Mouse (Mus musculus) intestine, embryonic 16.5 days (tissue): ENCODE measurements around the gene Ppp1r3c. TPM values are rescaled to one million over a fixed set of nuclear protein-coding genes. Genes with fewer than 3 reads are reported as not detected.

ENCODE experiments used
- ATAC-seq: fragments of 200-750 bp; cut with Nextera tagmentation; 2 replicates; pipeline ENCODE4 v1.8.0; 2017; ENCODE audit warnings: moderate TSS enrichment, moderate library complexity
- H3K27ac ChIP-seq: fragments of 300-500 bp; sonication (generic); 2 replicates; pipeline ENCODE4 v1.5.1; 2014; ENCODE audit warnings: mild to moderate bottlenecking, low read length
- H3K27me3 ChIP-seq: fragments of 300-500 bp; sonication (generic); replicated peaks from 2 replicates; pipeline ENCODE4 v1.6.1; 2014; ENCODE audit warnings: low read length, control low read depth, mixed read lengths; ENCODE audit not compliant: control insufficient read depth, insufficient read depth
- H3K36me3 ChIP-seq: fragments of 300-500 bp; sonication (generic); 2 replicates; pipeline ENCODE4 v1.6.1; 2014; ENCODE audit warnings: low read length, control low read depth; ENCODE audit not compliant: control insufficient read depth, insufficient read depth
- H3K4me1 ChIP-seq: fragments of 300-500 bp; sonication (generic); 2 replicates; pipeline ENCODE4 v1.6.1; 2014; ENCODE audit warnings: low read length, control low read depth, mixed read lengths; ENCODE audit not compliant: control insufficient read depth, insufficient read depth
- H3K4me2 ChIP-seq: fragments of 300-500 bp; sonication (generic); 2 replicates; pipeline ENCODE4 v1.6.1; 2014; ENCODE audit warnings: low read depth, low read length, control low read depth
- H3K4me3 ChIP-seq: fragments of 300-500 bp; sonication (generic); 2 replicates; pipeline ENCODE4 v1.5.1; 2014; ENCODE audit warnings: mild to moderate bottlenecking, low read length
- H3K9ac ChIP-seq: fragments of 300-500 bp; sonication (generic); 2 replicates; pipeline ENCODE4 v1.6.1; 2014; ENCODE audit warnings: low read depth, low read length
- H3K9me3 ChIP-seq: fragments of 300-500 bp; sonication (generic); 2 replicates; pipeline ENCODE4 v1.6.1; 2016; ENCODE audit warnings: low read length, control low read depth; ENCODE audit not compliant: control insufficient read depth
- WGBS: fragments of 180-500 bp; shearing (Covaris S2); extraction: QIAGEN DNeasy Blood & Tissue Kit; methylation state at CpG from one replicate; pipeline ENCODE4 v1.1.7; 2014; 5-methylcytosine and 5-hydroxymethylcytosine counted together
- polyA plus RNA-seq: library from polyadenylated mRNA; unstranded; fragments of >200 nt; fragmentation: Nextera tagmentation; extraction: Ambion mirVana; gene quantifications from 2 replicates; pipeline ENCODE4 v1.2.1, GENCODE M21; 2015

The Ppp1r3c gene
- 10.3 and 10.5 TPM in 2 replicates for polyA plus RNA-seq

DNA sequence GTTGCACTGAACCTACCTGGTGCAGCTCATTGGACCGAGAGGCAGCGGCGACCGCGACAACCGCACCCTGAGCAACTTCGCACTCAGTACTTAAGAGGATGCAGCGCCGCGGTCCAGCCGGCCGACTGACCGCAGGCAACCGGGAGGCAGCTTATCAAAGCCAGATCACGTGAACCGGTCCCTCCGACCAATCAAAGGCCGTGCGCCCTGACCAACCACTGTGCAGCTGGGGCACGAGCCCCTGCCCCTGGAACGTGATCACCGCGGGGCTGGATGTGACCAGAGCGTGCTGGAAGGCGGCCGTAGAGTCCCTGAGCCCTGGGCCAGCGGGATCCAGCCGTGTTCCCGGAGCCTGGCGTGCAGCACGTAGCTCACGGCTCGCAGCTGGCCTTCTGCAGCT is at the start of gene Ppp1r3c:
Gene Ppp1r3c (minus strand): TSS at position 117 of the 400 bp plus-strand sequence.
- Histone ChIP-seq H3K27me3 (no peaks in the 10 kb centered on the region), H3K27ac (peak within 1 kb of the TSS; percentile 92), H3K4me3 (peak within 1 kb of the TSS; percentile 58), H3K4me2 (peak within 1 kb of the TSS; percentile 83), H3K36me3 (peaks cover 20% of the 10 kb centered on the region), H3K9me3 (no peaks in the 10 kb centered on the region), H3K9ac (peak within 1 kb of the TSS; percentile 71), H3K4me1 (0 out of 2 replicates have a peak, but pooled peaks cover 2% of the 10 kb centered on the region)
- under 1% methylated on average over 33 of the region's 33 CpGs for WGBS
- ATAC-seq, result peak; percentile 100

DNA sequence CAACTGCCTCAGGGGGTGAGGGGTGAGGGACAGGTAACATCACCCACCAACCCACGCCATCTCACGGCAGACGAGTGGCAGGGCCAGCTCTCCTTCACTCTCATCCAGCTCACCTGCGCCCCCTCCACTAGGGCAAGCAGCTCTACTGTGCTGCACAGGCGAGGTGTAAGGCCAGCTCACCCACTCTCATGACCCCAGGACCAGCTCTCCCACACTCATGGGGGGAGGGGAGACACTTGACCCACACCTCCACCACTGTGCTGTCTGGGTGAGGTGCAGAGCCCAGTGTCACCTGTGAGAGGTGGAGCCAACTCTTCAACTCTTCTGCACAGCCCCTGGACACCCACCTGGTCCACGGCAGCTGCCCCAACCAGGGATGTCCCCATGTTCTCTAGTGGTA is 46.7 kb upstream of the Ppp1r3c start:
- H3K27ac ChIP-seq, result no peak overlapping the region
- H3K9ac ChIP-seq, result no peak overlapping the region
- H3K9me3 ChIP-seq, result no peaks in the 10 kb centered on the region
- H3K4me3 ChIP-seq, result no peak overlapping the region
- H3K4me1 ChIP-seq, result no peaks in the 10 kb centered on the region
- ATAC-seq, result no peak
- no peaks in the 10 kb centered on the region for H3K27me3 ChIP-seq
- H3K4me2 ChIP-seq, result no peak overlapping the region
- 85% methylated on average over 6 of the region's 6 CpGs for WGBS
- H3K36me3 ChIP-seq, result no peaks in the 10 kb centered on the region

DNA sequence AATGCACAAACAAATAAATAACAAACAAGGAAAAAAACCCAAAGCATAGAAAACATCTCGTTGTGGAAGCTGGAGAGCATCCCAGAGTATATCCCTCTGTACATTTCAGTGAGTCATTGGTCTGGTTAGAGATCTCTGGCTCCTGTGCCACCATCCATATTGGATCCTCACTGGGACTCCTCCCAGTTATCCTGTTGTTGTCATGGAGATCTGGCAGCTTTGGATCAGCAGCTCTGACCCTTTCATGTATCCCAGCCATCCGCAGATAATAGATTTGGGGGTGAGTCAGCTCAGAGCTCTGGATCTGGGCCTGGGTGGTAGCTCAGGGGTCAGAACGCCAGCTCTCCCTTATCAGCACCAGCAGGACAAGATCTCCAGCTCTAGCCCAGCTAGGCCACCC is 46.1 kb upstream of the Ppp1r3c start:
- Histone ChIP-seq H3K4me1 (no peaks in the 10 kb centered on the region), H3K4me3 (no peak overlapping the region), H3K9ac (no peak overlapping the region), H3K27ac (no peak overlapping the region), H3K9me3 (no peaks in the 10 kb centered on the region), H3K36me3 (no peaks in the 10 kb centered on the region), H3K4me2 (no peak overlapping the region), H3K27me3 (no peaks in the 10 kb centered on the region)
- no peak for ATAC-seq
- WGBS, result 80% methylated on average over 3 of the region's 3 CpGs

DNA sequence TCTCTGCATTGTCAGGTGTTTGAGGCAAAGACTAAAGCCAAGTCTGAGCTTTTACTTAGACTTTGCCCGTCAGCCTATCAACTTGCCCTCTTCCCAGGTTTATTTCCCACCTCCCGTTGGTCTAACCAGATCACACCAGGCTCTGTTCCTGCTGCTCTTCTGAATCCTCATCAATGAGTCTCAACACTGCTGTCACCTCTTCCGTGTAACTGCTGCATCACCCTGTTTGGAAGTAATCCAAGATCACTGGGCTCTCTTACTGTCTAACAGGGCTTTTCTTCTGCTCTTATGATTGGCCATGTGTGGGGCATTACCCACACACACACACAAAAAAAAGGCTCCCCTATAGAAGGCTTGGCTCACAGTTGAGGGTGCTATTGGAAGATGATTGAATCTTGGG is 45.5 kb upstream of the Ppp1r3c start:
- Histone ChIP-seq H3K36me3 (no peaks in the 10 kb centered on the region), H3K4me1 (no peaks in the 10 kb centered on the region), H3K9me3 (no peaks in the 10 kb centered on the region), H3K27me3 (no peaks in the 10 kb centered on the region), H3K9ac (no peak overlapping the region), H3K4me3 (no peak overlapping the region), H3K4me2 (no peak overlapping the region), H3K27ac (no peak overlapping the region)
- WGBS, result 75% methylated on average over 3 of the region's 3 CpGs
- ATAC-seq, result no peak

DNA sequence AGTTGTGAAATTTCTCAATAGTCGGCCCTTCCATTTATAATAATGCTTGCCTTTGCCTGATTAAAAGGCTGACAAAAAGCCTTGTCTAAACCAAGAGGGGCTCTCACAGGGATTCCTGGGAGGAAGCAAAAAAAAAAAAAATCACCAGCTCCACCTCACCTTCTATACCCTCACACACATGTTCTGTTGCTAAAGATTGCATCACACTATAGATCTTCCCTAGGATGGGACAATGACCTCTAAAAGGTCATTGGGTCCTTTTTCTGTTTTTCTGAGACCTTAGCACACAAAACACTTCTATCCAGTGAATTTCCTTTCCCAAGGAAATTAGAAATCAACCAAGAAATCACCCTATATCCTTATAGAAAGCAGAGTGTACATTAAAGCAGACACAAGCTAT is 43.9 kb upstream of the Ppp1r3c start:
- Histone ChIP-seq H3K4me1 (no peaks in the 10 kb centered on the region), H3K9ac (no peak overlapping the region), H3K27ac (no peak overlapping the region), H3K4me3 (no peak overlapping the region), H3K9me3 (no peaks in the 10 kb centered on the region), H3K4me2 (no peak overlapping the region), H3K36me3 (no peaks in the 10 kb centered on the region), H3K27me3 (no peaks in the 10 kb centered on the region)
- ATAC-seq, result no peak
- 67% methylated on average over 1 of the region's 1 CpGs for WGBS

DNA sequence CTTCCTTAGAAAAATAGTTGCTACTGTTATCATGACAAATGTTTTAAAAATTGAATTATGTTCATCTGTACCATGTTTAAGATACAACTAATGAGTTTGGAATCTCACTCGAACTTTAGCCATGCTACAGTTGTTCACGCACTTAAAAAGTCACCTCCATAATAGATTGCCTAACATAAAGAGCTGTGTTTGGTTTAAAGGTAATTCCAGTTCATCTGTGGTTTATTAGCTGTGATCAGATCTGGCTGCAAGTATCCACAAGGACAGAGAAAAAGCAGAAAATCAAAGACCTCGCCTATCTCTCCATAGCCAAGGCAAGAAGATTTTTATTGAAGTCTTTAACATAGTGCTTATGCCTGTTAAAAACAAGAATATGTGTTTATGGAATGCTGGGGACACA is 43.3 kb upstream of the Ppp1r3c start:
- ATAC-seq, result no peak
- Histone ChIP-seq H3K9me3 (no peaks in the 10 kb centered on the region), H3K4me1 (no peaks in the 10 kb centered on the region), H3K36me3 (no peaks in the 10 kb centered on the region), H3K4me3 (no peak overlapping the region), H3K27me3 (no peaks in the 10 kb centered on the region), H3K27ac (no peak overlapping the region), H3K4me2 (no peak overlapping the region), H3K9ac (no peak overlapping the region)
- WGBS, result 54% methylated on average over 3 of the region's 3 CpGs

DNA sequence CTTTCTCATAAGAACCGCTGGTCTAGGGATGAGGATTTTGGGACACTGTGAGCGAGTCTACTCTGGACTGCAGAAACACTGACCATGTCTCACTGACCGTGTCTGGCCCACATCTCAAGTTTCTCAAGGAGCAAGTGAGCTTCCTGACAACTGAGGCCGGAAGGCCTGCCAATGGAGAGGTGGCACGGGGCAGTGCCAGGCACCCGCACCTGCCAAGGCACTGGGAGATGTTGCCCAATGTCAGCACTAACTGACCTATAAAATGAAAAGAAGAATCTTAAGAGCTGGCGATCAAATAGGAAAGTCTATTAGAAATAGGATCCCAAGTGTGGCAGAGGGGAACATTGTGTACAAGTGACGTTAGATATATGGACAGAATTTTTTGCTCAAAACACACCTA is 39.1 kb upstream of the Ppp1r3c start:
- 90% methylated on average over 8 of the region's 8 CpGs for WGBS
- Histone ChIP-seq H3K36me3 (no peaks in the 10 kb centered on the region), H3K4me2 (no peak overlapping the region), H3K27me3 (no peaks in the 10 kb centered on the region), H3K27ac (no peak overlapping the region), H3K9me3 (no peaks in the 10 kb centered on the region), H3K9ac (no peak overlapping the region), H3K4me1 (no peaks in the 10 kb centered on the region), H3K4me3 (no peak overlapping the region)
- ATAC-seq, result no peak

DNA sequence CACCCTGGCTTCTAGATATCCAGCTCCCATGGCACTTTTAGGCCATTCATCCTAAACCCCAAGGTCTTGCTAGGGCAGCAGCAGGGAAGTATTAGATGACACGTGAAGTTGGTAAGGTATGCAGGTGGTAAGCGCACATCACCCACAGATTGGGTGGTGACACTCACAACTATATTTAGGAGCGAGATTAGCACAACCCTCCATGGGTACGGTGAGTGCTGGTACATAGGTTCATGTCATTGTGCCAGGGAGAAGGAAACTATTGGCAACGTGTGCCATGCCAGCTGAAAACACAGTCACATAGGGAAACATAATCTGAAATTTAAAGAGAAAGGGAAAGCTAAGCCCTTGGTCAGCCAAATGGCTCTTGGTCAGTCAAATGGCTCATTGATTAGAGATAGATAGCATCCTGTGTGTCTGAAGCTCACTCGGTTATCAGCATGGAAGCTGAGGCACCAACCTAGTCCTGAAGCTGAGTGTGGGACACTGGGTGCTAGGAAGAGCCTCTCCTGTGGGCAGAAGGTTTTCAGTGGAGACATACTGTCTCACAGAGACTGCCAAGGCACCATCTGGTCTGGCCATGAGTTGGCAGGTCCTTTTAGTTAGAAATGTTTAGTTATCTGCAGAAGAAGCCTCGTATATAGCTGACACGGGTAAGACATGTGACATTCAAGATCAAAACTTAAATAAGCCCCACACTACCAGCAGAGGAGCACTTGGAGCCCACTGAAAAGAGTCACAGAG is 37.4 kb upstream of the Ppp1r3c start:
- Histone ChIP-seq H3K9me3 (no peaks in the 10 kb centered on the region), H3K27ac (no peak overlapping the region), H3K4me1 (no peaks in the 10 kb centered on the region), H3K4me2 (no peak overlapping the region), H3K9ac (no peak overlapping the region), H3K4me3 (no peak overlapping the region), H3K36me3 (no peaks in the 10 kb centered on the region), H3K27me3 (no peaks in the 10 kb centered on the region)
- no peak for ATAC-seq
- 91% methylated on average over 8 of the region's 8 CpGs for WGBS

DNA sequence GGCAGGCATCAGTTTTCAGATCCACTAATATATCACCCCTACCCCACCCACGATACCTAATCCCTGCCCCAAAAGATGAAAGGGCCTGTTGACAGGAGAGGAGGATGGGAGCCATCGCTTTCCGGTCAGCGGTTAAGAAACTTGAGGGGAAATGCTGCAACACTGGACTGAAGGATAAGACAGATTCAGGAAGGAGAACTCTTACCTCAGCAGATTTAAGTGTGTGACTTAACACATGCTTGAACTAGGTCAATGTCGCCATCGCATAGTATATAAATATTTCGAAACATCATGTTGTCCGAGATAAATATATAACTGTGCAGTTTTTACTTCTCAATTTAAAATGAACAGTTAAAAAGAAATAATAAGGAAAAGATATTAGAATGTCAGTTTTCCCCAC is 31.6 kb upstream of the Ppp1r3c start:
- no peak overlapping the region for H3K27ac ChIP-seq
- no peaks in the 10 kb centered on the region for H3K9me3 ChIP-seq
- no peak overlapping the region for H3K9ac ChIP-seq
- H3K27me3 ChIP-seq, result no peaks in the 10 kb centered on the region
- 70% methylated on average over 8 of the region's 8 CpGs for WGBS
- H3K36me3 ChIP-seq, result no peaks in the 10 kb centered on the region
- no peak overlapping the region for H3K4me3 ChIP-seq
- ATAC-seq, result no peak
- no peak overlapping the region for H3K4me2 ChIP-seq
- no peaks in the 10 kb centered on the region for H3K4me1 ChIP-seq

DNA sequence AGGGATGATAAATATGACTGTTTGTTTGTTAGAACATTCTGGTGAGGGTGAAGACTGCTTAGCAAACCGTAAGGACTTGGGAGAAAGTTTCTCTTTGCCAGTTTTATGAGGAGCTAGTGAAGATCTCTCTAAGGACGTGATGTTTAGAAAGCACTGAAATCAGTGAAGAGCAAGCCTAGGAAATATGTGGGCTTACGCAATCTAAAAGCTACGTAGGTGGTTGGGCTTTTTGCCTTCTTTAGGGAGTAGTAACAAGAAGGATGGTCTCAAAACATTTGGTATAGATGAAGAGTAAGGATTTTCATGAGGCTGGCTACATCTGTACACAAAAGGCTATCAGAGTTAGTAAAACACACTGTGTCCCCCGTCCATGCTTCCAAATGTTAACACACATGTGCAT is 28.0 kb upstream of the Ppp1r3c start:
- Histone ChIP-seq H3K4me2 (no peak overlapping the region), H3K4me1 (no peaks in the 10 kb centered on the region), H3K27me3 (no peaks in the 10 kb centered on the region), H3K27ac (no peak overlapping the region), H3K9me3 (no peaks in the 10 kb centered on the region), H3K9ac (no peak overlapping the region), H3K36me3 (no peaks in the 10 kb centered on the region), H3K4me3 (no peak overlapping the region)
- ATAC-seq, result no peak
- 70% methylated on average over 5 of the region's 5 CpGs for WGBS
